Mouse (Mus musculus): ENCODE measurements around the gene Phlda1. TPM values are rescaled to one million over a fixed set of nuclear protein-coding genes. Genes with fewer than 3 reads are reported as not detected.
"Not testable (repeated sequence)": the region's sequence is repeated elsewhere in the genome, so short reads cannot be mapped to it uniquely, and the experiment has no call there.

The Phlda1 gene
- polyA plus RNA-seq, 1 experiment, result 5.5 TPM

- Histone ChIP-seq H3K27ac (replicated peaks; ENCODE audit: low read depth, low read length) (no peak overlapping the region), H3K4me1 (ENCODE audit: control insufficient read depth, insufficient read depth, insufficient read length, low read length) (peaks cover 3% of the 10 kb centered on the region; the same call in 1 of the 2 replicates), H3K4me3 (ENCODE audit: insufficient read depth, low read depth, low read length) (no peak overlapping the region)
Observed at GRCm38 (mm10) chr10:111484079-111484478, 22.0 kb upstream of the Phlda1 start.

- no peak overlapping the region for H3K4me3 ChIP-seq (ENCODE audit: insufficient read depth, low read depth, low read length)
- H3K4me1 ChIP-seq (ENCODE audit: control insufficient read depth, insufficient read depth, insufficient read length, low read length), result no peaks in the 10 kb centered on the region
- H3K27ac ChIP-seq (replicated peaks; ENCODE audit: low read depth, low read length), result no peak overlapping the region
Observed at GRCm38 (mm10) chr10:111488793-111489192, 17.3 kb upstream of the Phlda1 start.

- not testable (repeated sequence) for H3K4me3 ChIP-seq (ENCODE audit: insufficient read depth, low read depth, low read length); H3K27ac ChIP-seq (replicated peaks; ENCODE audit: low read depth, low read length); H3K4me1 ChIP-seq (ENCODE audit: control insufficient read depth, insufficient read depth, insufficient read length, low read length)
Observed at GRCm38 (mm10) chr10:111490079-111490478, 16.0 kb upstream of the Phlda1 start.

- H3K27ac ChIP-seq (replicated peaks; ENCODE audit: low read depth, low read length), result no peak overlapping the region
Observed at GRCm38 (mm10) chr10:111495888-111496287, 10.2 kb upstream of the Phlda1 start.

GRCm38 (mm10) chr10:111499892-111500291 is 6.2 kb upstream of the Phlda1 start:
- Histone ChIP-seq H3K4me3 (ENCODE audit: insufficient read depth, low read depth, low read length) (no peak overlapping the region), H3K27ac (replicated peaks; ENCODE audit: low read depth, low read length) (no peak overlapping the region)

More at GRCm38 (mm10) chr10:111495888-111496287, 10.2 kb upstream of the Phlda1 start:
- Histone ChIP-seq H3K4me1 (ENCODE audit: control insufficient read depth, insufficient read depth, insufficient read length, low read length) (no peaks in the 10 kb centered on the region), H3K4me3 (ENCODE audit: insufficient read depth, low read depth, low read length) (no peak overlapping the region)

DNA sequence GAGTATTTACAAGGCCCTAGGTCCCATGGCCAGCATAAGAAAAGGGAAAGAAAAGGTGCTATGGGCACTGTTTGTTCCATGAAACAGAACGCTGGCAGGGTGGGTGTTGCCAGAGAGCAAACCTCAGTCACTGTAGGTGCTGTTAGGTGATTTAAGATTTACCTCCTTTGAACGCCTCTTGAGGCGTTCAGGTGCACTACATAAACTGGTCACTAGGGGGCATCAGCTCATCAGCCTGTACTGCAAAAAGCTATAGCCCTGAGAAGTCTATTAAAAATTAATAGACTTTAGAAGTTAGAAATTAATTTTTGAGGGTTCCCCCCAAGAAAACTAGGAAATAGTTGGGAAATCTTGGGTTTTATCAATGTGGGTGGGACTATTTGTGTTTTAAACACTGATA is 3.0 kb upstream of the Phlda1 start:
- no peaks in the 10 kb centered on the region; the same call in 1 of the 2 replicates for H3K4me1 ChIP-seq (ENCODE audit: control insufficient read depth, insufficient read depth, insufficient read length, low read length)
- no peak overlapping the region for H3K27ac ChIP-seq (replicated peaks; ENCODE audit: low read depth, low read length)
- H3K4me3 ChIP-seq (ENCODE audit: insufficient read depth, low read depth, low read length), result no peak overlapping the region

More at GRCm38 (mm10) chr10:111499892-111500291, 6.2 kb upstream of the Phlda1 start:
- H3K4me1 ChIP-seq (ENCODE audit: control insufficient read depth, insufficient read depth, insufficient read length, low read length), result no peaks in the 10 kb centered on the region

GRCm38 (mm10) chr10:111503716-111504115 is 2.4 kb upstream of the Phlda1 start:
- Histone ChIP-seq H3K27ac (replicated peaks; ENCODE audit: low read depth, low read length) (no peak overlapping the region), H3K4me1 (ENCODE audit: control insufficient read depth, insufficient read depth, insufficient read length, low read length) (no peaks in the 10 kb centered on the region; the same call in 1 of the 2 replicates), H3K4me3 (ENCODE audit: insufficient read depth, low read depth, low read length) (no peak overlapping the region)

- no peaks in the 10 kb centered on the region; the same call in 1 of the 2 replicates for H3K4me1 ChIP-seq (ENCODE audit: control insufficient read depth, insufficient read depth, insufficient read length, low read length)
- H3K27ac ChIP-seq (replicated peaks; ENCODE audit: low read depth, low read length), result no peak overlapping the region
Observed at GRCm38 (mm10) chr10:111504606-111505005, 1.5 kb upstream of the Phlda1 start.

GRCm38 (mm10) chr10:111505406-111505805 is 680 bp upstream of the Phlda1 start:
- no peak overlapping the region for H3K27ac ChIP-seq (replicated peaks; ENCODE audit: low read depth, low read length)
- H3K4me1 ChIP-seq (ENCODE audit: control insufficient read depth, insufficient read depth, insufficient read length, low read length), result no peaks in the 10 kb centered on the region; the same call in 1 of the 2 replicates
- H3K4me3 ChIP-seq (ENCODE audit: insufficient read depth, low read depth, low read length), result no peak overlapping the region; the same call in 1 of the 2 replicates

More at GRCm38 (mm10) chr10:111504606-111505005, 1.5 kb upstream of the Phlda1 start:
- H3K4me3 ChIP-seq (ENCODE audit: insufficient read depth, low read depth, low read length), result no peak overlapping the region

GRCm38 (mm10) chr10:111506926-111507459 is 907 bp downstream of the Phlda1 start:
- peak overlapping the region; percentile 44 for H3K27ac ChIP-seq (replicated peaks; ENCODE audit: low read depth, low read length)
- no peaks in the 10 kb centered on the region; the same call in 1 of the 2 replicates for H3K4me1 ChIP-seq (ENCODE audit: control insufficient read depth, insufficient read depth, insufficient read length, low read length)

GRCm38 (mm10) chr10:111507460-111508211 is 1.6 kb downstream of the Phlda1 start:
- Histone ChIP-seq H3K4me1 (ENCODE audit: control insufficient read depth, insufficient read depth, insufficient read length, low read length) (no peaks in the 10 kb centered on the region; the same call in 1 of the 2 replicates), H3K4me3 (ENCODE audit: insufficient read depth, low read depth, low read length) (peak overlapping the region; percentile 78), H3K27ac (replicated peaks; ENCODE audit: low read depth, low read length) (peak overlapping the region; percentile 23)

More at GRCm38 (mm10) chr10:111506926-111507459, 907 bp downstream of the Phlda1 start:
- H3K4me3 ChIP-seq (ENCODE audit: insufficient read depth, low read depth, low read length), result peak overlapping the region; percentile 78

- Histone ChIP-seq H3K4me1 (ENCODE audit: control insufficient read depth, insufficient read depth, insufficient read length, low read length) (no peaks in the 10 kb centered on the region; the same call in 1 of the 2 replicates), H3K4me3 (ENCODE audit: insufficient read depth, low read depth, low read length) (peak overlapping the region; percentile 78), H3K27ac (replicated peaks; ENCODE audit: low read depth, low read length) (no peak overlapping the region)
Observed at GRCm38 (mm10) chr10:111508324-111509080, 2.4 kb downstream of the Phlda1 start.

GRCm38 (mm10) chr10:111509103-111509784 is 3.2 kb downstream of the Phlda1 start:
- Histone ChIP-seq H3K27ac (replicated peaks; ENCODE audit: low read depth, low read length) (peak overlapping the region; percentile 15; the same call in 1 of the 2 replicates), H3K4me3 (ENCODE audit: insufficient read depth, low read depth, low read length) (peak overlapping the region; percentile 24), H3K4me1 (ENCODE audit: control insufficient read depth, insufficient read depth, insufficient read length, low read length) (no peaks in the 10 kb centered on the region; the same call in 1 of the 2 replicates)

DNA sequence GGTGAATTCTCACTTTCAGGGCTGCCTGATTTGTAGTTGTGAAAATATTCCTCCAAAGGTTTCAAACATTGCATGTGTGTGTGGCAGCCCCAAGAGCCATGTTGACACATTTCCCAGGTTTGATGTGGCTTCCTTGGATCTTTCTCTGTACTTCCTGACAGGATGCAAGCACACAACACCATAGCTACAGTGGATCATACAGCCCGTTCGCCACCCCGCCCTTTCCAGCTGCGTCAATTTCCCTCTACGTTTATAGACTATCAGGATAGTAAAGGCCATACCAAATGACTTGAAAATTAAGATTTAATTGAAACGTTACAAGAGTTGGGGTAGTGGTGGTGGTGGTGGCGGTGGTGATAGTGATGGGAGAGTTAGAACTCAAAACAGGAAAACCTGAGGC is 3.9 kb downstream of the Phlda1 start:
- Histone ChIP-seq H3K4me3 (ENCODE audit: insufficient read depth, low read depth, low read length) (peak overlapping the region; percentile 12; the same call in 1 of the 2 replicates), H3K27ac (replicated peaks; ENCODE audit: low read depth, low read length) (peak overlapping the region; percentile 27; the same call in 1 of the 2 replicates), H3K4me1 (ENCODE audit: control insufficient read depth, insufficient read depth, insufficient read length, low read length) (no peaks in the 10 kb centered on the region; the same call in 1 of the 2 replicates)
